Mouse (Mus musculus) left cerebral cortex, adult 2 months (tissue): ENCODE data around the gene Azin2. TPM values are rescaled to one million over a fixed set of nuclear protein-coding genes. Genes with fewer than 3 reads are reported as not detected.
A peak's percentile ranks its signal among the peaks of the same experiment; 100 is the strongest.

Experiments
- DNase-seq, 2 experiments: peaks; one replicate each; pipeline ENCODE4 v3.0.0; 2021 to 2022; ENCODE audit warnings: low spot score in 2 of 2, mixed read lengths in 1 of 2; ENCODE audit errors: extremely low spot score in 1 of 2
- H3K27ac ChIP-seq: fragments of 200-600 bp; 2 replicates; pipeline ENCODE4 v1.8.1; 2022
- H3K4me3 ChIP-seq: fragments of 200-600 bp; 2 replicates; pipeline ENCODE4 v1.8.1; 2022
- CTCF ChIP-seq: fragments of 200-600 bp; IDR thresholded peaks from 2 replicates; pipeline ENCODE4 v1.8.1; 2022; ENCODE audit warnings: antibody characterized with exemption, mild to moderate bottlenecking, moderate library complexity
- intact Hi-C: fragments of 180-260 bp; cut with DNase I; formaldehyde crosslinking; loops from one replicate; pipeline ENCODE4 v1.15.1; 2025
- total RNA-seq, 2 experiments: library from RNA; stranded (reverse); gene quantifications; 2 replicates each; pipeline ENCODE4 v1.2.3; 2021

Gene Azin2
- total RNA-seq, 2 experiments from 2014 or later = 45.2 to 53.2 TPM

- intact Hi-C loops = no loop called here
- no peak for DNase-seq
- no peak for TF ChIP-seq CTCF
- Histone ChIP-seq H3K4me3 (no peak overlapping the region), H3K27ac (no peak overlapping the region)
These were observed 14.3 kb upstream of the Azin2 start for GRCm38 (mm10) chr4:128976577-128976976.

DNA sequence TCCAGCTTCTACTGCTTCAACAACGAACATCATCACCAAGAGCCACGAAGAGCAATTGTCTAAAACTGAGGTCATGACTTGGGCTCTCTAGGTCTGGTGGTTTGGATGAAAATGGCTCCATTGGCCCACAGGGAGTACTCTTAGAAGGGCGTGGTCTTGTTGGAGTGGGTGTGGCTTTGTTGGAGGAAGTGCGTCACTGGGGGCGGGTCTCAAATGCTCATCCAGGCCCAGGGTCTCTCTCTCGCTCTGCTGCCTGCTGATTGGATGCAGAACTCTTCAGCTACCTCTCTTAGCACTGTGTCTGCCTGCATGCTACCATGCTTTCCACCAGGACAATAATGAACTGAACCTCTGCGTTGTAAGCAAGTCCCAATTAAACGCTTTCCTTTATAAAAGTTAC is 12.4 kb upstream of the Azin2 start:
- no peak for DNase-seq
- intact Hi-C loops = no loop called here
- Histone ChIP-seq H3K4me3 (no peak overlapping the region), H3K27ac (no peak overlapping the region)
- TF ChIP-seq CTCF = no peak

DNA sequence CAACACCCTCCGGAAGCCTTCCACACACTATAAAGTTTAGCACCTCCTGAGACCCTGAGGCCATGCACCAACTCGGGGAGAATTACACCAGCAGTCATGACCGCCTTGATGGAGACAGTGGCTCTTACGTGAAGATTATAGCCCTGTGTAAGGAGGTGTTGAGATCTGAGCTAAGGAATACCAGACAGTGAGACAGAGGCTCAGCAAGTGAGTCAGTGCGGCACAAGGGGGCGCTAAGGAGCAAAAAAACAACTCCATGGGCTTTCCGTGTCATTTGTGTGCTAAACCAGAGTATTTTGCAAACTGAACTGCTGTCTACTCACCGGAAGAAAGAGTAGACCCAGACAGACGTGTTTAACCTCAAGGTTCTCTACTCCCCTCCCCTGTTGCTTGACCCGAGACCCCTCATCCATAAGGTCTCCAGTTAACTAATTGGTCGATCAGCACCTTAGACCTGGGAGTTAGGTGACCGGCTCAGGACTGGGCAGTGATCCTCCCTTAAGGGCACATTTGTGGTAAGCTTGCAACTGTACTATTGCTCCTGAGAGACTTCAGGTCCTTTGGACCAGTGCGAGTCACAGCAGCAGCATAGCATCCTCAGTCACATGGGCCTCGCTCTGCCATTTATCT is 8.9 kb upstream of the Azin2 start:
- no peak overlapping the region for H3K27ac ChIP-seq
- TF ChIP-seq CTCF = peak; percentile 90
- no peak overlapping the region for H3K4me3 ChIP-seq
- intact Hi-C loops = loop anchor here (1.0 kb wide), 2 partner anchors 111 to 115 kb away; no protein-coding TSS in a partner anchor
- peak; percentile 57 to 67 for DNase-seq

GRCm38 (mm10) chr4:128970417-128970807 is 8.2 kb upstream of the Azin2 start:
- no peak overlapping the region for H3K4me3 ChIP-seq
- DNase-seq = no peak
- intact Hi-C loops = no loop called here
- TF ChIP-seq CTCF = no peak
- H3K27ac ChIP-seq = no peak overlapping the region

- intact Hi-C loops = no loop called here
- TF ChIP-seq CTCF = no peak
- H3K27ac ChIP-seq = no peak overlapping the region
- no peak for DNase-seq
- H3K4me3 ChIP-seq = no peak overlapping the region
These were observed 7.6 kb upstream of the Azin2 start for GRCm38 (mm10) chr4:128969607-128970416.

DNA sequence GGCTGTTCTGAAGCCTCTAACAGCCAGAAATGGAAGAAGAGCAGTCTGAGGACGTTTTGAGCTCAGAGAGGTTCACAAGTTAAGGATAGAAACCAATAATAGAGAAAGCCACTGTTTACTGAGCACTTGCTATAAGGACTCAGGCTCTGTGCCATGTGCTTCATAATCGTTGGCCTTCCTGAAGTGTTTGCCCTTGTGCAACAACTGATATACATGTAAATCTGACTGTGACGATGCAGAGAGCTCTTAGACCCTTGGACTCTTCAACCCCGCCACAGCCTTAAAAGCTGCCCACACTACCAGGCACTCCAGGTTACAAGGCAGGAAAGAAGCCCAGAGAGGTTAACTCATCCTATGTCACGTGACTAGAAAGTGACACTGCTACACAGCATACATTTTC is 6.8 kb upstream of the Azin2 start:
- H3K4me3 ChIP-seq = no peak overlapping the region
- TF ChIP-seq CTCF = no peak
- H3K27ac ChIP-seq = no peak overlapping the region
- intact Hi-C loops = no loop called here
- DNase-seq = no peak

GRCm38 (mm10) chr4:128966751-128967150 is 4.5 kb upstream of the Azin2 start:
- Histone ChIP-seq H3K27ac (no peak overlapping the region), H3K4me3 (no peak overlapping the region)
- intact Hi-C loops = no loop called here
- no peak for DNase-seq
- TF ChIP-seq CTCF = no peak

DNA sequence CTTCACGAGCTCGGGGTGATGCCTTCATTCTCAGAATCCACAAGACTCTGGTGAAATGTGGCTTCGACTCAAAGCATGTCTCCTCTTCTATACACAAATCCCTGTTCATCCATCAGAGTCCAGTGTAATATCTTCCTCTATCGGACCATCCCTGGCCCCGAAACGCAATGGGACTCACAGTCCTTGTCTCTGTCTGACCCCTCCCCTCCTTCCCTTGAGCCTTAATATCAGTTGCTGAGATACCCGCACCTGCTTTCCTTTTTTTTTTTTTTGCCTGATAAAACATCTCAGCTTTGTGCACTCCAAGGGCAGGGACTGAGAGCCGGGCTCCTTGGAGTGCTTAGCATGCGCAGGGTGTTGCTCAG is 666 bp upstream of the Azin2 start:
- peak overlapping the region; percentile 58; the same call in 1 of the 2 replicates for H3K27ac ChIP-seq
- no peak for DNase-seq
- intact Hi-C loops = no loop called here

GRCm38 (mm10) chr4:128961301-128962028 is 777 bp downstream of the Azin2 start:
- TF ChIP-seq CTCF = no peak
- Histone ChIP-seq H3K4me3 (peak overlapping the region; percentile 74), H3K27ac (peak overlapping the region; percentile 75)
- intact Hi-C loops = no loop called here
- no peak for DNase-seq

More for the DNA sequence above, 666 bp upstream of the Azin2 start:
- peak overlapping the region; percentile 74 for H3K4me3 ChIP-seq
- TF ChIP-seq CTCF = no peak

DNA sequence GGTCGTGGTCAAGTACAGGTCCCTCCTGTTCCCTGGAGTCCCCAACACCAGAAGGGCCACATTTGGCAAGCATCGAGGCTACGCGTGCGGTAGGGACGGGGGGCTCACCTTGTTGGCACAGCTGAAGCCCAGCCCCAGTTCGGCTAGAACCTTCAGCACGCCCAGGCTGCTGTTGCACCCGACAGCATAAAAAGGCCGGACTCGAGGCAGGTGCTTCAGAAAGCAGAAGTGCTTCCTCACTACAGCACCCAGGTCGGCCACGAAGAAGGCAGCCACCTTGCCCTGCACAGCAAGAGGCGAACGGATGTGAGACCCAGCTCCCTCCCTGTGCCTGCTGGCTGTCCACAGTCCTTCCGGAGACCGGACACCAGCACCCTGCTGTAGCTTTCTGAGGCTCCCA is 2.6 kb downstream of the Azin2 start:
- TF ChIP-seq CTCF = no peak

DNA sequence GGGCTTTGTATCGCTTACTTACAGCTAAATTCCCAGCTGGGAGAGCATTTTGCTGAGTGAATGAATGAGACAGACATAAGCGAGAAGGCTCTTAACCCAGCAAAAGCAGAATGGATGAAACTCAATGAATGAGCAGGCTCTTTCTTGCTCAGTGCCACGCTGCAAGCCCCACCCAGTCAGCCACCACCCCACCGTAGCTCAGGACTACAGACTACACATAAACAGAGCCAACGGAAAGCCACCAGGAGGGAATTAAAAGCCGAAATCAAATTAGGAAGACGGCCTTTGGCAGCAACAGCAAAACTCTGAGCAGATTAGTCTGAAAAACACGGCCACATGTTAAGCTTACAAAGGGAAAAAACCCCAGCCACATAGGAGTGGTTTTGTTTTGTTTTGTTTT is 3.4 kb downstream of the Azin2 start:
- Histone ChIP-seq H3K4me3 (no peak overlapping the region), H3K27ac (no peak overlapping the region)
- TF ChIP-seq CTCF = no peak
- no peak for DNase-seq
- intact Hi-C loops = no loop called here

More for the DNA sequence above, 2.6 kb downstream of the Azin2 start:
- DNase-seq = no peak
- no peak overlapping the region for H3K4me3 ChIP-seq
- no peak overlapping the region for H3K27ac ChIP-seq
- intact Hi-C loops = no loop called here

- H3K4me3 ChIP-seq = no peak overlapping the region
- TF ChIP-seq CTCF = no peak
- no peak for DNase-seq
- no peak overlapping the region for H3K27ac ChIP-seq
- intact Hi-C loops = no loop called here
These were observed 4.1 kb downstream of the Azin2 start for GRCm38 (mm10) chr4:128958156-128958555.
